Comparison of ENCODE assay signal across 13 mouse cellular contexts in the genomic region with DNA sequence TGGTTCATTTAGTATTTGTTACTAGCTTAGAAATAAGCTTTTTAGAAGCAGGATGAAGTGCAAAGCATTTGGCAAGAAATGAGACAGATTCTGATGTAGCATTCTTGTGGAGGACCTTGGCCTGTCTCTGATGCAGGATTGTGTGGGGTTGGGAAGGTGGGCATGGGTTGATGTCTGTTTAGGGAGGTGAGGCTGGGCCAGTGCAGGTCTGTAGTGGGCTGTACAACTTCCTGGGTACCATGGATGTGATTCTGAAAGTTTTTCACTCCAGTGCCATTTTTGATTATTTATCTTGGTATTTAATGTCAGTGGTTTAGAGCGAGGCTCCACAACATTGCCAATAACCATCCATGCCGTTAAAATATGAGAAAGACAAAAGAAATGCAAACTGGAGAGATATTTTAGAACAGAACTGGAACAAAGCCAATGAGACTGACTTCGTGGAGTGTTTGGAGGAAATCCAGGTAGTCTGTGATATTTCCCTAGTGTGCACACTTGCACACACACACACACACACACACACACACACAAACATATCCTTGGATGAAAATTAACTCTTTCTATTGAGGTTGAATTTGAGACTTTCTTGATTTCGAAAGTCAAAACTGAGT. TPM values are rescaled to one million over a fixed set of nuclear protein-coding genes. Genes with fewer than 3 reads are reported as not detected.
DNase-seq lines count a peak whose midpoint lies in the region; ATAC-seq and TF ChIP-seq lines count a peak whose summit lies in the region.
"Had no signal": no experiment of that assay in that cellular context is flagged by ENCODE, and none has a peak within 500 bp of the region (broad histone marks: within the 10 kb centered on the region; RNA-seq: fewer than 3 reads in every experiment).

No protein-coding gene starts in this region.

- no peak for DNase-seq in heart, postnatal 4 days
- peak; percentile 76 for DNase-seq in lung, embryonic 14.5 days
- no peak for DNase-seq in lung, postnatal 10 days
- DNase-seq in heart, postnatal 0 days (ENCODE audit: low spot score) = no peak
- no peak for DNase-seq in cerebellum, adult 8-10 months
- DNase-seq: adrenal gland, adult 8-10 months; gastrocnemius, postnatal 36 days; kidney, postnatal 4 days; lung, postnatal 14 days; thymus, adult 2 months had no signal

- no peak for TF ChIP-seq EP300 in heart, postnatal 0 days (IDR thresholded peaks at IDR 0.05; ENCODE audit: low read depth)

- no peaks in the 10 kb centered on the region for H3K36me3 ChIP-seq in heart, embryonic 13.5 days
- no peaks in the 10 kb centered on the region for H3K36me3 ChIP-seq in lung, embryonic 14.5 days (ENCODE audit: insufficient read depth)
- H3K36me3 ChIP-seq in heart, postnatal 0 days (replicated peaks; ENCODE audit: control insufficient read depth, insufficient read depth, low read length) = no peaks in the 10 kb centered on the region
- H3K36me3 ChIP-seq: midbrain, embryonic 13.5 days had no signal

- no peak for TF ChIP-seq CTCF in lung, embryonic 14.5 days (IDR thresholded peaks at IDR 0.05; ENCODE audit: low read depth)
- TF ChIP-seq CTCF in heart, postnatal 0 days (IDR thresholded peaks at IDR 0.05; ENCODE audit: low read depth) = no peak

- no peak overlapping the region for H3K4me3 ChIP-seq in heart, embryonic 13.5 days
- no peak overlapping the region for H3K4me3 ChIP-seq in lung, embryonic 14.5 days (ENCODE audit: low read depth, low read length)
- H3K4me3 ChIP-seq in brown adipose tissue, adult 24 weeks (ENCODE audit: insufficient read depth, low read depth, low read length) = no peak overlapping the region
- no peak overlapping the region for H3K4me3 ChIP-seq in heart, postnatal 0 days (ENCODE audit: low read depth, low read length)
- H3K4me3 ChIP-seq: midbrain, embryonic 13.5 days had no signal

- peak overlapping the region; percentile 48 for H3K27ac ChIP-seq in heart, embryonic 13.5 days (replicated peaks)
- peak overlapping the region; percentile 6; the same call in 1 of the 2 replicates for H3K27ac ChIP-seq in lung, embryonic 14.5 days (ENCODE audit: low read depth)
- H3K27ac ChIP-seq in brown adipose tissue, adult 24 weeks (replicated peaks; ENCODE audit: low read depth, low read length) = peak overlapping the region; percentile 34; the same call in 1 of the 2 replicates
- peak overlapping the region; percentile 22; the same call in 1 of the 2 replicates for H3K27ac ChIP-seq in heart, postnatal 0 days (ENCODE audit: low read depth)
- H3K27ac ChIP-seq: midbrain, embryonic 13.5 days had no signal

- WGBS in heart, embryonic 13.5 days = 43% methylated on average over 4 of the region's 4 CpGs
- 29% methylated on average over 4 of the region's 4 CpGs for WGBS in lung, embryonic 14.5 days
- 15% methylated on average over 4 of the region's 4 CpGs for WGBS in heart, postnatal 0 days

- ATAC-seq in heart, embryonic 13.5 days (ENCODE audit: extremely low read depth, insufficient number of reproducible peaks, low FRiP score, low TSS enrichment) = no peak
- no peak for ATAC-seq in lung, embryonic 14.5 days (ENCODE audit: insufficient read depth)
- no peak for ATAC-seq in heart, postnatal 0 days (ENCODE audit: insufficient read depth, low read depth)
- ATAC-seq: midbrain, embryonic 13.5 days had no signal

- H3K9ac ChIP-seq in heart, embryonic 13.5 days = no peak overlapping the region
- H3K9ac ChIP-seq in lung, embryonic 14.5 days = no peak overlapping the region
- no peak overlapping the region for H3K9ac ChIP-seq in heart, postnatal 0 days (replicated peaks; ENCODE audit: low read depth, low read length)
- H3K9ac ChIP-seq: midbrain, embryonic 13.5 days had no signal

- no peaks in the 10 kb centered on the region for H3K9me3 ChIP-seq in heart, embryonic 13.5 days
- H3K9me3 ChIP-seq in lung, embryonic 14.5 days (ENCODE audit: low read depth, low read length) = no peaks in the 10 kb centered on the region
- H3K9me3 ChIP-seq in heart, postnatal 0 days (replicated peaks; ENCODE audit: control insufficient read depth, low read length) = no peaks in the 10 kb centered on the region
- H3K9me3 ChIP-seq: midbrain, embryonic 13.5 days had no signal

- H3K4me1 ChIP-seq in heart, embryonic 13.5 days = peaks cover 23% of the 10 kb centered on the region
- peaks cover 6% of the 10 kb centered on the region; the same call in 1 of the 2 replicates for H3K4me1 ChIP-seq in lung, embryonic 14.5 days (ENCODE audit: insufficient read depth)
- peaks cover 2% of the 10 kb centered on the region; the same call in 1 of the 2 replicates for H3K4me1 ChIP-seq in brown adipose tissue, adult 24 weeks (ENCODE audit: control insufficient read depth, insufficient read depth, insufficient read length, low read length)
- H3K4me1 ChIP-seq in heart, postnatal 0 days (ENCODE audit: control insufficient read depth, insufficient read depth) = peaks cover 12% of the 10 kb centered on the region
- H3K4me1 ChIP-seq: midbrain, embryonic 13.5 days had no signal

- H3K27me3 ChIP-seq in heart, embryonic 13.5 days (replicated peaks) = no peaks in the 10 kb centered on the region
- no peaks in the 10 kb centered on the region for H3K27me3 ChIP-seq in lung, embryonic 14.5 days (ENCODE audit: insufficient read depth, low read length)
- no peaks in the 10 kb centered on the region for H3K27me3 ChIP-seq in heart, postnatal 0 days (ENCODE audit: control insufficient read depth, insufficient read depth, low read length)
- H3K27me3 ChIP-seq: midbrain, embryonic 13.5 days had no signal

- H3K4me2 ChIP-seq in heart, embryonic 13.5 days = peak overlapping the region; percentile 21; the same call in 1 of the 2 replicates
- H3K4me2 ChIP-seq in lung, embryonic 14.5 days = peak overlapping the region; percentile 3; the same call in 1 of the 2 replicates
- no peak overlapping the region; the same call in 1 of the 2 replicates for H3K4me2 ChIP-seq in heart, postnatal 0 days (ENCODE audit: low read depth, low read length)
- H3K4me2 ChIP-seq: midbrain, embryonic 13.5 days had no signal

RNA-seq across cellular contexts. Expression of gene Fat4, which starts 41.4 kb away (rescaled TPM):
- polyA plus RNA-seq in heart, embryonic 13.5 days (2015; fragmentation: Nextera tagmentation; extraction: Ambion mirVana) = 2.8 and 3.1 TPM in 2 replicates
- 10 to 100 TPM; 19.5 to 20.4 TPM for total RNA-seq in heart, postnatal 4 days (2021)
- polyA plus RNA-seq in lung, embryonic 14.5 days (2014; fragmentation: Nextera tagmentation; extraction: Ambion mirVana) = 9.3 and 9.7 TPM in 2 replicates
- polyA plus RNA-seq in brown adipose tissue, adult 24 weeks (2012; ENCODE audit: insufficient read depth, insufficient read length, missing spikeins) = 0.91 and 1.3 TPM in 2 replicates
- 14.0 and 16.1 TPM in 2 replicates for total RNA-seq in heart, postnatal 0 days (2014; rRNA removed; ENCODE audit: low replicate concordance)
- 0.97 and 1.0 TPM in 2 replicates for polyA plus RNA-seq in heart, postnatal 0 days (2015; fragmentation: Nextera tagmentation; extraction: Ambion mirVana)
